Mouse (Mus musculus): Measurements from ENCODE around the gene Fos. TPM values are rescaled to one million over a fixed set of nuclear protein-coding genes. Genes with fewer than 3 reads are reported as not detected.

Gene Fos
- 10 to 100 TPM; 56.9 to 88.9 TPM for total RNA-seq (2021)
- long read RNA-seq, experiment 1, transcript Fos-201 (4 exons, 2,108 nt), result major isoform, 19 of 28 reads
- long read RNA-seq, experiment 1, transcript Fos-204 (4 exons, 834 nt), result minor isoform, 6 of 28 reads
- long read RNA-seq, experiment 1, partial matches to known transcripts, result 0 of 28 reads
- long read RNA-seq, experiment 1, other reads (novel, unspliced or antisense), result 0 of 28 reads
- long read RNA-seq, experiment 2, transcript Fos-203 (3 exons, 795 nt), result minor isoform, 7 of 38 reads
- long read RNA-seq, experiment 2, transcript Fos-201 (4 exons, 2,108 nt), result major isoform, 25 of 38 reads
- long read RNA-seq, experiment 2, partial matches to known transcripts, result 1 of 38 reads
- long read RNA-seq, experiment 2, other reads (novel, unspliced or antisense), result 3 of 38 reads

- Histone ChIP-seq H3K27ac (peak within 1 kb of the TSS; percentile 93), H3K4me3 (peak within 1 kb of the TSS; percentile 60)
- no peak for TF ChIP-seq CTCF (IDR thresholded peaks at IDR 0.05)
- intact Hi-C loops (cut with DNase I), result loop anchor here (1.0 to 2.0 kb wide), 4 partner anchors 13 to 99 kb away; partner anchors contain the start of gene Tmed10
- peak; percentile 85 to 86 for DNase-seq (ENCODE audit: extremely low spot score in 1 of 2, low spot score in 2 of 2)
These were observed at the start of gene Fos for GRCm38 (mm10) chr12:85473481-85474297. Fos (plus strand) TSS chr12:85473890.

GRCm38 (mm10) chr12:85425721-85426120 is 48.0 kb upstream of the Fos start:
- Histone ChIP-seq H3K27ac (no peak overlapping the region), H3K4me3 (no peak overlapping the region)
- intact Hi-C loops (cut with DNase I), result loop anchor here (10.0 kb wide), 1 partner anchor 379 kb away; no protein-coding TSS in a partner anchor
- DNase-seq (ENCODE audit: extremely low spot score in 1 of 2, low spot score in 2 of 2), result no peak
- TF ChIP-seq CTCF (IDR thresholded peaks at IDR 0.05), result no peak

- Histone ChIP-seq H3K4me3 (no peak overlapping the region), H3K27ac (no peak overlapping the region)
- DNase-seq (ENCODE audit: extremely low spot score in 1 of 2, low spot score in 2 of 2), result no peak
- intact Hi-C loops (cut with DNase I), result loop anchor here (10.0 kb wide), 1 partner anchor 379 kb away; no protein-coding TSS in a partner anchor
- TF ChIP-seq CTCF (IDR thresholded peaks at IDR 0.05), result no peak
These were observed 47.6 kb upstream of the Fos start for GRCm38 (mm10) chr12:85426126-85426525.

GRCm38 (mm10) chr12:85427802-85428201 is 45.9 kb upstream of the Fos start:
- no peak for TF ChIP-seq CTCF (IDR thresholded peaks at IDR 0.05)
- Histone ChIP-seq H3K27ac (no peak overlapping the region), H3K4me3 (no peak overlapping the region)
- no peak for DNase-seq (ENCODE audit: extremely low spot score in 1 of 2, low spot score in 2 of 2)
- intact Hi-C loops (cut with DNase I), result loop anchor here (10.0 kb wide), 1 partner anchor 377 kb away; no protein-coding TSS in a partner anchor

- intact Hi-C loops (cut with DNase I), result loop anchor here (10.0 kb wide), 1 partner anchor 375 kb away; no protein-coding TSS in a partner anchor
- no peak for TF ChIP-seq CTCF (IDR thresholded peaks at IDR 0.05)
- no peak overlapping the region for H3K27ac ChIP-seq
- no peak overlapping the region for H3K4me3 ChIP-seq
- no peak for DNase-seq (ENCODE audit: extremely low spot score in 1 of 2, low spot score in 2 of 2)
These were observed 43.7 kb upstream of the Fos start for GRCm38 (mm10) chr12:85429999-85430398.

- Histone ChIP-seq H3K4me3 (no peak overlapping the region), H3K27ac (no peak overlapping the region)
- no peak for DNase-seq (ENCODE audit: extremely low spot score in 1 of 2, low spot score in 2 of 2)
- intact Hi-C loops (cut with DNase I), result no loop called here
- TF ChIP-seq CTCF (IDR thresholded peaks at IDR 0.05), result no peak
These were observed 43.3 kb upstream of the Fos start for GRCm38 (mm10) chr12:85430434-85430833.

- intact Hi-C loops (cut with DNase I), result no loop called here
- Histone ChIP-seq H3K4me3 (no peak overlapping the region), H3K27ac (no peak overlapping the region)
- DNase-seq (ENCODE audit: extremely low spot score in 1 of 2, low spot score in 2 of 2), result no peak
- TF ChIP-seq CTCF (IDR thresholded peaks at IDR 0.05), result no peak
These were observed 39.8 kb upstream of the Fos start for GRCm38 (mm10) chr12:85433850-85434249.

GRCm38 (mm10) chr12:85434526-85434925 is 39.2 kb upstream of the Fos start:
- no peak for TF ChIP-seq CTCF (IDR thresholded peaks at IDR 0.05)
- H3K4me3 ChIP-seq, result no peak overlapping the region
- no peak for DNase-seq (ENCODE audit: extremely low spot score in 1 of 2, low spot score in 2 of 2)
- intact Hi-C loops (cut with DNase I), result no loop called here
- H3K27ac ChIP-seq, result no peak overlapping the region

- intact Hi-C loops (cut with DNase I), result loop anchor here (1.0 to 5.0 kb wide), 4 partner anchors 19 to 59 kb away; no protein-coding TSS in a partner anchor
- H3K27ac ChIP-seq, result peak overlapping the region; percentile 47
- TF ChIP-seq CTCF (IDR thresholded peaks at IDR 0.05), result no peak
- DNase-seq (ENCODE audit: extremely low spot score in 1 of 2, low spot score in 2 of 2), result peak; percentile 77 to 78
- H3K4me3 ChIP-seq, result no peak overlapping the region
These were observed 37.6 kb upstream of the Fos start for GRCm38 (mm10) chr12:85436021-85436621.

GRCm38 (mm10) chr12:85437172-85437876 is 36.4 kb upstream of the Fos start:
- intact Hi-C loops (cut with DNase I), result loop anchor here (2.0 to 5.0 kb wide), 2 partner anchors 37 to 60 kb away; no protein-coding TSS in a partner anchor
- Histone ChIP-seq H3K27ac (no peak overlapping the region), H3K4me3 (no peak overlapping the region)
- DNase-seq (ENCODE audit: extremely low spot score in 1 of 2, low spot score in 2 of 2), result no peak
- TF ChIP-seq CTCF (IDR thresholded peaks at IDR 0.05), result no peak; the same call in 1 of the 2 replicates

- Histone ChIP-seq H3K4me3 (no peak overlapping the region), H3K27ac (no peak overlapping the region)
- intact Hi-C loops (cut with DNase I), result no loop called here
- no peak for TF ChIP-seq CTCF (IDR thresholded peaks at IDR 0.05)
- DNase-seq (ENCODE audit: extremely low spot score in 1 of 2, low spot score in 2 of 2), result no peak
These were observed 30.2 kb upstream of the Fos start for GRCm38 (mm10) chr12:85443456-85443855.

All from left cerebral cortex, adult 2 months (tissue).